In genomic region chr9:72972435-72972834, GRCm38 (mm10) we compare ENCODE assay signal across 17 mouse cellular contexts. TPM values are rescaled to one million over a fixed set of nuclear protein-coding genes. Genes with fewer than 3 reads are reported as not detected.
A peak's percentile ranks its signal among the peaks of the same experiment; 100 is the strongest.
DNase-seq lines count a peak whose midpoint lies in the region.
"Had no signal": no experiment of that assay in that cellular context is flagged by ENCODE, and none has a peak within 500 bp of the region (broad histone marks: within the 10 kb centered on the region; RNA-seq: fewer than 3 reads in every experiment).

No protein-coding gene starts in this region.

- peak; percentile 74 for DNase-seq in heart, adult 11 months
- no peak for DNase-seq in heart, postnatal 4 days
- DNase-seq in layer of hippocampus, postnatal 14 days (ENCODE audit: low spot score in 2 of 2), result peak; percentile 22 to 62
- DNase-seq in layer of hippocampus, adult 11-12 months (ENCODE audit: low spot score), result no peak
- DNase-seq: adrenal gland, adult 2 months; adrenal gland, postnatal 10 days; adrenal gland, postnatal 25 days; cerebellum, adult 11 months; cerebellum, adult 18-20 months; cerebellum, adult 8-10 months; cerebellum, adult 9-11 months; cerebellum, postnatal 14 days; cerebellum, postnatal 36 days; embryo, embryonic 11 days had no signal

RNA-seq across cellular contexts. Expression of gene Ccpg1os, which starts 12.7 kb away (rescaled TPM):
- total RNA-seq in heart, postnatal 4 days (2021), result 1 to 10 TPM; 4.6 to 5.3 TPM
- 10 to 100 TPM; 10.1 to 11.1 TPM for total RNA-seq in layer of hippocampus, postnatal 14 days (2021)

RNA-seq across cellular contexts. Expression of gene Ccpg1, which starts 12.8 kb away (rescaled TPM):
- 10 to 100 TPM; 29.8 to 31.4 TPM for total RNA-seq in heart, postnatal 4 days (2021)
- 100 to 1,000 TPM; 135 to 140 TPM for total RNA-seq in layer of hippocampus, postnatal 14 days (2021)

RNA-seq across cellular contexts. Expression of gene Gm44503, which starts 13.8 kb away (rescaled TPM):
- not detected for total RNA-seq in heart, postnatal 4 days (2021)
- total RNA-seq in layer of hippocampus, postnatal 14 days (2021), result not detected
- total RNA-seq: adrenal gland, adult 2 months; adrenal gland, postnatal 25 days; adrenal gland, postnatal 4 days; MEL had no signal

RNA-seq across cellular contexts. Expression of gene Dyx1c1, which starts 13.8 kb away (rescaled TPM):
- under 1 TPM; 0.32 to 0.88 TPM for total RNA-seq in heart, postnatal 4 days (2021)
- 1 to 10 TPM; 2.8 to 2.9 TPM for total RNA-seq in layer of hippocampus, postnatal 14 days (2021)

RNA-seq across cellular contexts. Expression of gene Pygo1, which starts 47.0 kb away (rescaled TPM):
- 1 to 10 TPM; 7.0 to 7.1 TPM for total RNA-seq in heart, postnatal 4 days (2021)
- 10 to 100 TPM; 26.0 to 28.6 TPM for total RNA-seq in layer of hippocampus, postnatal 14 days (2021)
- total RNA-seq: common myeloid progenitor, adult 5-6 weeks; MEL had no signal

Comparison
In these comparisons a context has a peak if more than half of its experiments do, and no peak if none do; other contexts are left out.
1. DNase-seq: peak in heart, adult 11 months (single experiment) and layer of hippocampus, postnatal 14 days (2 of 2); none in heart, postnatal 4 days (single experiment) and layer of hippocampus, adult 11-12 months (single experiment).
2. RNA of gene Ccpg1, which starts 12.8 kb away (total RNA-seq): 135 to 140 TPM in layer of hippocampus, postnatal 14 days; 29.8 to 31.4 TPM in heart, postnatal 4 days; every median in the first group is over 4 times any median in the second.